Mouse (Mus musculus): ENCODE data around the gene Ston2. TPM values are rescaled to one million over a fixed set of nuclear protein-coding genes. Genes with fewer than 3 reads are reported as not detected.
A peak's percentile ranks its signal among the peaks of the same experiment; 100 is the strongest.

Gene Ston2
- polyA plus RNA-seq, 1 experiment from 2014 or later = 6.7 TPM

DNA sequence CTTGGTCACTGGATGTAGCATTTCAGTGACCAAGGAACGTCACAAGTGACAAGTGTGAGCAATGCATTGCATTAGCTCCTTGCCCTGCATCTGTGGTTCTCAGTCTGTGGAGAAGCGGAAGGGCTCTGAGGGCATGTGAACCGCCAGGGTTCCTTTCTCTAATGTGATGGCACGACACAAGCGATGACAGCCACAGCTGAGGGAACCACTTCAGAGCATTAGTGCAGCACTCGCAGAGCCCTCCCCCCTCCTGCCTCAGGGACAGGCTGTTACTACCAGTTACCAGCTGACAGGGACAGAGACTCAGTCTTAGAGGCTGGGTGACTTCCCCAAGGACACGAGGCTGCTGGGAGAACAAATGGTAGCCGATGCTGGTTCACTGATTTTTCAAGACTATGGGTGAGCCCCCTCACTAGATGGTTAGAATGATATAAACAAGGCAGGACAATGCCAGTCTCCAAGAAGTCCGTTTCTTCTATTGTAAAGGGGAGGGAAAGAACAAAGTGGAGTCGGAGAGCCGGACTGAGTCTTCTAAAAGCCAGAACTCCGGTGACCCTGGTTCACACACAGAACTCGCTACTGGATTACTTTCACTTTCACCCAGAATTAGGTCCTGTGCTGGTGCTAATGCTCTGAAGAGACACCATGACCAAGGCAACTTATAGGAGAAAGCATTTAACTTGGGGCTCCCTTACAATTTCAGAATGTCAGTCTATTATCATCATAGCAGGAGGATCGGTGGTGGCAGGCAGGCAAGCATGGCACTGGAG is 21.7 kb downstream of the Ston2 start:
- peak; percentile 74 for ATAC-seq (replicated peaks; ENCODE audit: insufficient number of reproducible peaks, low FRiP score, low TSS enrichment)
- Histone ChIP-seq H3K27me3 (ENCODE audit: control insufficient read depth, insufficient read depth, low read length) (peaks cover 15% of the 10 kb centered on the region; the same call in 1 of the 2 replicates), H3K27ac (ENCODE audit: low read depth, low read length) (no peak overlapping the region), H3K9ac (ENCODE audit: low read depth, low read length) (no peak overlapping the region), H3K9me3 (replicated peaks; ENCODE audit: control insufficient read depth, low read length) (no peaks in the 10 kb centered on the region), H3K4me1 (ENCODE audit: control insufficient read depth, insufficient read depth, low read length) (peaks cover 15% of the 10 kb centered on the region), H3K36me3 (ENCODE audit: control insufficient read depth, insufficient read depth, low read length) (no peaks in the 10 kb centered on the region), H3K4me3 (ENCODE audit: low read depth, low read length) (no peak overlapping the region), H3K4me2 (peak overlapping the region; percentile 1)
- 37% methylated on average over 14 of the region's 14 CpGs for WGBS (ENCODE audit: insufficient replicate concordance)

DNA sequence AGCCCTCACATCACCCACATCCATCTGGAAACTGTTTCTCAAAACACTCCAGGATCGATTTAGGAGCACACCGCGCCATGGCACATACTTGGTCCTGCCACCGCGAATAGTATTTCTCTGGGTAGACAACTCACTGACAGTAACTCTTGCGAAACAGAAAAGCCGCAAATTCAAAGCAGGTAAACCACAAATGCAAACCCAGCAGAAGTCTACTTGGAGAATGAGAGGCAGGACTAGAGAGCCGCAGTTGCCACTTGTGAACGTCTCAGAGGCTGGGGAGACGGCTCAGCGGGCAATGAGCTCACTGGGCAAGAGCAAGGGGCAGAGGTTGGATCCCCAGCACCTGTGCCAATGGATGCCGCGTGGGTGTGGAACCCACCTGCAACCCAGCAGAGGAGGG is 22.7 kb downstream of the Ston2 start:
- Histone ChIP-seq H3K9me3 (replicated peaks; ENCODE audit: control insufficient read depth, low read length) (no peaks in the 10 kb centered on the region), H3K27me3 (ENCODE audit: control insufficient read depth, insufficient read depth, low read length) (peaks cover 15% of the 10 kb centered on the region; the same call in 1 of the 2 replicates), H3K36me3 (ENCODE audit: control insufficient read depth, insufficient read depth, low read length) (no peaks in the 10 kb centered on the region), H3K9ac (ENCODE audit: low read depth, low read length) (no peak overlapping the region), H3K4me2 (no peak overlapping the region), H3K4me3 (ENCODE audit: low read depth, low read length) (no peak overlapping the region), H3K4me1 (ENCODE audit: control insufficient read depth, insufficient read depth, low read length) (peaks cover 15% of the 10 kb centered on the region), H3K27ac (ENCODE audit: low read depth, low read length) (no peak overlapping the region)
- ATAC-seq (replicated peaks; ENCODE audit: insufficient number of reproducible peaks, low FRiP score, low TSS enrichment) = no peak
- 69% methylated on average over 13 of the region's 13 CpGs for WGBS (ENCODE audit: insufficient replicate concordance)

DNA sequence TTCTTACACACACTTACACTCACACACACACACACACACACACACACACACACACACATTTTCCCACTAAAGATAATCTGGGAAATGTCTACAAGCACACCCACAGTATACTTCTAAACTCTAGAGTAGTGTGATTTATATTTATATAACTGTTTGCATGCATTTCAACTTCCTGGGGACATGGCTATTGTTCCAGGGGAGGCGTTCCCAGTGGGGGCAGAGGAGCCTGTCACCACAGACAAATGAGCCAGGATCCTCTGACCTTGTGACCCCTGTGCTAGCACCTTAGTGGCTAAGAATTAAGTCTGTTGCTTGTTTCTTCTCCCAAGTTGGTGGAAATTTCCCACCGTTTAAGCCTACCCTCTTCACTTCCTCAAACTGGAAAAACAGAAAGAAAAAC is 23.1 kb downstream of the Ston2 start:
- Histone ChIP-seq H3K4me2 (no peak overlapping the region), H3K4me1 (ENCODE audit: control insufficient read depth, insufficient read depth, low read length) (peaks cover 15% of the 10 kb centered on the region), H3K27ac (ENCODE audit: low read depth, low read length) (no peak overlapping the region), H3K9ac (ENCODE audit: low read depth, low read length) (no peak overlapping the region), H3K36me3 (ENCODE audit: control insufficient read depth, insufficient read depth, low read length) (no peaks in the 10 kb centered on the region), H3K27me3 (ENCODE audit: control insufficient read depth, insufficient read depth, low read length) (peaks cover 15% of the 10 kb centered on the region; the same call in 1 of the 2 replicates), H3K4me3 (ENCODE audit: low read depth, low read length) (no peak overlapping the region), H3K9me3 (replicated peaks; ENCODE audit: control insufficient read depth, low read length) (no peaks in the 10 kb centered on the region)
- WGBS (ENCODE audit: insufficient replicate concordance) = 33% methylated on average over 2 of the region's 2 CpGs
- no peak for ATAC-seq (replicated peaks; ENCODE audit: insufficient number of reproducible peaks, low FRiP score, low TSS enrichment)

DNA sequence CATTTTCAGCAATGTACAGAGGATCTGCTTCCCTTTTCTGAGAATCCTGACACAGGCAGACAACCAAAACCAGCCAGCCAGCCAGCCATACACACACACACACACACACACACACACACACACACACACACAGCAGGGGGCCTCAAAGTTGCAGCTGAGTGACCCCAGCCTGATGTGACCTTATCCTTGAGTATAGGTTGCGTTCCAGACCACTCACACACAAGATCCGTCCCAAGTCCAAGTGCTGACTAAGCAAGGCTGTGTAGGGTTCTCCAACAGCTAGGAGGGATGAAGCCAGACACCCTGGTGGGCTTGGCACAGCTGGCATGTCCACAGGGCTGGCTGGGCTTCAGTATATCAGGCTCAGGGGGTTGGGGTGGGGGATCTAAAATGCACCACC is 23.7 kb downstream of the Ston2 start:
- WGBS (ENCODE audit: insufficient replicate concordance) = 61% methylated on average over 2 of the region's 2 CpGs
- Histone ChIP-seq H3K4me1 (ENCODE audit: control insufficient read depth, insufficient read depth, low read length) (peaks cover 12% of the 10 kb centered on the region), H3K4me3 (ENCODE audit: low read depth, low read length) (no peak overlapping the region), H3K9me3 (replicated peaks; ENCODE audit: control insufficient read depth, low read length) (no peaks in the 10 kb centered on the region), H3K27ac (ENCODE audit: low read depth, low read length) (no peak overlapping the region), H3K9ac (ENCODE audit: low read depth, low read length) (no peak overlapping the region), H3K36me3 (ENCODE audit: control insufficient read depth, insufficient read depth, low read length) (no peaks in the 10 kb centered on the region), H3K27me3 (ENCODE audit: control insufficient read depth, insufficient read depth, low read length) (peaks cover 15% of the 10 kb centered on the region; the same call in 1 of the 2 replicates), H3K4me2 (no peak overlapping the region)
- ATAC-seq (replicated peaks; ENCODE audit: insufficient number of reproducible peaks, low FRiP score, low TSS enrichment) = no peak

DNA sequence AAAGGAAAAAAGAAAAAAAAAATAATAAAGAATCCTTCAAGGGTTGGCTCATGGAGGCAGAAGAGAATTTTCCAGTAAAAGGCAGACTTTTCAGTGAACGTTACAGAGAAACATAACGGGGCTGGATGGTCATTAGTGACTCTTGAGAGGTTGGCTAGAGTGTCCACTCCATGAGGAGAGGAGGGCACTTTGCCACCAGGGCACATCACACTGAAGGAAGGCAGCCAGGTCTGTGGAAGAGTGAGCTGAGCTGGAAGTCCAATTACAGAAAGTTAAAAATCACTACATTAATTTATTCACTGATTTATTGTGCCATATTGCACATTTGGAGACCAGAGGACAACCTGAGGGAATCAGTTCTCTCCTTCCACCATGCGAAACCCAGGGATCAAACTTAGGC is 28.4 kb downstream of the Ston2 start:
- no peaks in the 10 kb centered on the region for H3K36me3 ChIP-seq (ENCODE audit: control insufficient read depth, insufficient read depth, low read length)
- ATAC-seq (replicated peaks; ENCODE audit: insufficient number of reproducible peaks, low FRiP score, low TSS enrichment) = no peak
- H3K27me3 ChIP-seq (ENCODE audit: control insufficient read depth, insufficient read depth, low read length) = peaks cover 9% of the 10 kb centered on the region; the same call in 1 of the 2 replicates
- no peak overlapping the region for H3K27ac ChIP-seq (ENCODE audit: low read depth, low read length)
- WGBS (ENCODE audit: insufficient replicate concordance) = 86% methylated on average over 3 of the region's 3 CpGs
- H3K9ac ChIP-seq (ENCODE audit: low read depth, low read length) = no peak overlapping the region
- H3K4me1 ChIP-seq (ENCODE audit: control insufficient read depth, insufficient read depth, low read length) = no peaks in the 10 kb centered on the region; the same call in 1 of the 2 replicates
- no peak overlapping the region for H3K4me2 ChIP-seq
- H3K9me3 ChIP-seq (replicated peaks; ENCODE audit: control insufficient read depth, low read length) = no peaks in the 10 kb centered on the region
- no peak overlapping the region for H3K4me3 ChIP-seq (ENCODE audit: low read depth, low read length)

DNA sequence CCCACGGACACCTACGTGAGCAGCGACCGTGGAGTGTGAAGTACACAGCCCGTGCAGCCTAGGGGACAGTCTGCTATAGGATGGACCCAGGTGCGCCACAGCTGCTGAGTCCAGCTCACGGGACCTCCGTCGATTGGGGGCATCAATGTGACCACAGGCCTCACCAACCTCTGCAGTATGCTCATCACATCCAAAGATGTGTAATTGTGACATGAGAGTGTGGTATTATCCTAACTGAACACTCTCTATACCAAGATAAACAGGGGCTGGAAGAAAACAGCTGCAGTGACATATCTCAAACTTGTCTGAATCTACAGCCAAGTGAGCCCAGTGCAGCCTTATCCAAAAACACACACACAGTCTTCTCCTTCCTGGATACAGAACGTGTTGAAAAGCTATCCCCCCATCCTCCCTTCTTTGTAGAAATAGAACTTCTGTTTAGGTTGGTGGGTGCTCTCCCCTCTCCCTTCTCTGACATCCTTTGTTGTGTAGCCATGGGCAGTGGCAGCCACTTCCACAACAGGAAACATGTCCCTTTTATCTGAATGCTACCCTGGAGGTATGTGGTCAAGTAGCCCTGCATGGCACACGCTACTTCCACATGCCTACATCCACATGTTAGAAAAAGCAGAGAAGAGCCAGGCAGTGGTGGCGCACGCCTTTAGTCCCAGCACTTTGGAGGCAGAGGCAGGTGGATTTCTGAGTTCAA is 30.2 kb downstream of the Ston2 start:
- Histone ChIP-seq H3K4me1 (ENCODE audit: control insufficient read depth, insufficient read depth, low read length) (no peaks in the 10 kb centered on the region; the same call in 1 of the 2 replicates), H3K4me2 (no peak overlapping the region), H3K36me3 (ENCODE audit: control insufficient read depth, insufficient read depth, low read length) (no peaks in the 10 kb centered on the region), H3K9me3 (replicated peaks; ENCODE audit: control insufficient read depth, low read length) (no peaks in the 10 kb centered on the region), H3K27me3 (ENCODE audit: control insufficient read depth, insufficient read depth, low read length) (peaks cover 5% of the 10 kb centered on the region; the same call in 1 of the 2 replicates), H3K27ac (ENCODE audit: low read depth, low read length) (no peak overlapping the region), H3K9ac (ENCODE audit: low read depth, low read length) (no peak overlapping the region), H3K4me3 (ENCODE audit: low read depth, low read length) (no peak overlapping the region)
- WGBS (ENCODE audit: insufficient replicate concordance) = 69% methylated on average over 13 of the region's 13 CpGs
- no peak for ATAC-seq (replicated peaks; ENCODE audit: insufficient number of reproducible peaks, low FRiP score, low TSS enrichment)

DNA sequence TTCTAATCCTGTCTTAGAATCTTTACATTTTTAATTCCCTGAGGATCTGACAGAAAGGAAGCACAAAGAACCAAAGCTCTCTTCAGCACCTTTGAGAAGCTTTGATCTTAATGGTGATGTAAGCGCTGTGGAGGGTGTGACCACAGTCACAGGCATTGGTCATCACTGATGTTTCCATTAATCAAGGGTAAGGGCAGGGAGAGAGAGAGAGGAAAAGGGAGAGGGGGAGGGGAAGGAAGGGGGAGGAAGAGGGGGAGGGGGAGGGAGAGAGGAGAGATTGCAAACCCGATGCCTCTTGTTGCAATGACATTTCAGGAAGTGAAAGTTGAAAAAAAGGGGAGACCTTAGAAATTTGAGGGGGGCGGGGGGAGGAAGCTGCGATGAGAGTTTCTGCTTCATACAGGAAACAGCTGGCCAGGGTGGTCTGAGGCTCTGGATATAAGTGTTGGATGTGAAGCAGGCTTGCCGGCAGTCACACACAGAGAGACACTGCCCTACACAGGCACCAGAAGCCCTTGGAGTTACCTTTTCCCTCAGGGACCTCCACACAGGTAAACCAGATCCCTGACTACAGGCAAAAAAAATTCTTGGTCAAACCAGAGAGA is 31.5 kb downstream of the Ston2 start:
- Histone ChIP-seq H3K36me3 (ENCODE audit: control insufficient read depth, insufficient read depth, low read length) (no peaks in the 10 kb centered on the region), H3K4me2 (no peak overlapping the region), H3K27me3 (ENCODE audit: control insufficient read depth, insufficient read depth, low read length) (no peaks in the 10 kb centered on the region), H3K27ac (ENCODE audit: low read depth, low read length) (no peak overlapping the region), H3K9me3 (replicated peaks; ENCODE audit: control insufficient read depth, low read length) (no peaks in the 10 kb centered on the region), H3K4me3 (ENCODE audit: low read depth, low read length) (no peak overlapping the region), H3K9ac (ENCODE audit: low read depth, low read length) (no peak overlapping the region), H3K4me1 (ENCODE audit: control insufficient read depth, insufficient read depth, low read length) (no peaks in the 10 kb centered on the region; the same call in 1 of the 2 replicates)
- WGBS (ENCODE audit: insufficient replicate concordance) = 16% methylated on average over 5 of the region's 5 CpGs
- no peak for ATAC-seq (replicated peaks; ENCODE audit: insufficient number of reproducible peaks, low FRiP score, low TSS enrichment)

DNA sequence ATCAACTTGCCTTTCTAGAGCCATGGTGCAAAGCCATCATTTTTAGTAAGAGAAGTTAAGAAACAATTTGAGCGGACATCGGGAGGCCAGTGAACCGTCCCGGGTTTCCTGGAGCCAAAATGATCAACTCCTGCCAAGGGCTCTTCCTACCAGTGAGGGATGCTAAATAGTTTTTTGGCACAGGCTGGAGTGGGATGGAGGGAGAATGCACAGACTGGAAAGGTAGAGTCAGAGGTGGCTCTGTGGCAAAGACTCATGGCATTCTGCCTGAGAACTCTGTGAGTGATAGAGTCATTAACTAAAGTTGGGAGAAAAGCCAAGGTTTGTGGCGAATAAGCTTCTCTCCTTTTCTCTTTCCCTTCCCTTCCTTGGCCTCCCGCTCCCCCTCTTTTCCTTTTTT is 33.6 kb downstream of the Ston2 start:
- Histone ChIP-seq H3K9ac (ENCODE audit: low read depth, low read length) (no peak overlapping the region), H3K36me3 (ENCODE audit: control insufficient read depth, insufficient read depth, low read length) (no peaks in the 10 kb centered on the region), H3K4me2 (no peak overlapping the region), H3K4me3 (ENCODE audit: low read depth, low read length) (no peak overlapping the region), H3K27me3 (ENCODE audit: control insufficient read depth, insufficient read depth, low read length) (no peaks in the 10 kb centered on the region), H3K27ac (ENCODE audit: low read depth, low read length) (no peak overlapping the region), H3K9me3 (replicated peaks; ENCODE audit: control insufficient read depth, low read length) (no peaks in the 10 kb centered on the region), H3K4me1 (ENCODE audit: control insufficient read depth, insufficient read depth, low read length) (peaks cover 2% of the 10 kb centered on the region; the same call in 1 of the 2 replicates)
- ATAC-seq (replicated peaks; ENCODE audit: insufficient number of reproducible peaks, low FRiP score, low TSS enrichment) = no peak
- WGBS (ENCODE audit: insufficient replicate concordance) = 86% methylated on average over 6 of the region's 6 CpGs

All from heart, embryonic 11.5 days (tissue).